ENCODE assay signal across 20 mouse cellular contexts in genomic region chr17:49890861-49891260, GRCm38 (mm10).
DNase-seq lines count a peak whose midpoint lies in the region; ATAC-seq and TF ChIP-seq lines count a peak whose summit lies in the region.
"Had no signal": no experiment of that assay in that cellular context is flagged by ENCODE, and none has a peak within 500 bp of the region (broad histone marks: within the 10 kb centered on the region; RNA-seq: fewer than 3 reads in every experiment).

No protein-coding gene starts in this region.

- H3K27me3 ChIP-seq in forebrain, postnatal 0 days (ENCODE audit: insufficient read depth, low read length): no peaks in the 10 kb centered on the region
- no peaks in the 10 kb centered on the region for H3K27me3 ChIP-seq in intestine, embryonic 15.5 days (replicated peaks)
- H3K27me3 ChIP-seq in kidney, embryonic 14.5 days (ENCODE audit: control insufficient read depth, insufficient read depth, low read length): no peaks in the 10 kb centered on the region
- H3K27me3 ChIP-seq: embryonic facial prominence, embryonic 13.5 days; kidney, embryonic 15.5 days had no signal

- TF ChIP-seq CTCF in forebrain, postnatal 0 days (IDR thresholded peaks at IDR 0.05; ENCODE audit: low read depth): peak; percentile 39

- H3K27ac ChIP-seq in forebrain, postnatal 0 days (ENCODE audit: low read depth, low read length): no peak overlapping the region
- H3K27ac ChIP-seq in intestine, embryonic 15.5 days: no peak overlapping the region
- H3K27ac ChIP-seq in kidney, embryonic 14.5 days (ENCODE audit: low read depth, low read length): no peak overlapping the region
- H3K27ac ChIP-seq: embryonic facial prominence, embryonic 13.5 days; kidney, embryonic 15.5 days; macrophage had no signal

- 75% methylated on average over 16 of the region's 16 CpGs for WGBS in forebrain, postnatal 0 days
- 83% methylated on average over 16 of the region's 16 CpGs for WGBS in intestine, embryonic 15.5 days
- WGBS in kidney, embryonic 14.5 days: 87% methylated on average over 16 of the region's 16 CpGs

- no peak overlapping the region for H3K4me3 ChIP-seq in forebrain, postnatal 0 days (ENCODE audit: low read depth, low read length)
- no peak overlapping the region for H3K4me3 ChIP-seq in intestine, embryonic 15.5 days (replicated peaks)
- H3K4me3 ChIP-seq in kidney, embryonic 14.5 days (ENCODE audit: low read length): no peak overlapping the region
- H3K4me3 ChIP-seq: embryonic facial prominence, embryonic 13.5 days; kidney, embryonic 15.5 days; limb, embryonic 10.5 days had no signal

- peak; percentile 57 for ATAC-seq in forebrain, postnatal 0 days
- no peak for ATAC-seq in intestine, embryonic 15.5 days
- no peak for ATAC-seq in kidney, embryonic 14.5 days (ENCODE audit: low FRiP score, low TSS enrichment)
- ATAC-seq: inflammation-experienced regulatory T-cells, adult 6 months had no signal

- no peaks in the 10 kb centered on the region for H3K9me3 ChIP-seq in forebrain, postnatal 0 days (ENCODE audit: low read length)
- no peaks in the 10 kb centered on the region for H3K9me3 ChIP-seq in intestine, embryonic 15.5 days
- H3K9me3 ChIP-seq in kidney, embryonic 14.5 days (ENCODE audit: control insufficient read depth, low read length): no peaks in the 10 kb centered on the region
- H3K9me3 ChIP-seq: embryonic facial prominence, embryonic 13.5 days; kidney, embryonic 15.5 days; limb, embryonic 10.5 days had no signal

- H3K4me2 ChIP-seq in forebrain, postnatal 0 days (ENCODE audit: low read depth): no peak overlapping the region
- H3K4me2 ChIP-seq in intestine, embryonic 15.5 days (replicated peaks): no peak overlapping the region
- no peak overlapping the region for H3K4me2 ChIP-seq in kidney, embryonic 14.5 days (replicated peaks; ENCODE audit: low read depth, low read length)
- H3K4me2 ChIP-seq: embryonic facial prominence, embryonic 13.5 days; kidney, embryonic 15.5 days; liver, embryonic 11.5 days; lung, embryonic 14.5 days had no signal

- intact Hi-C loops in left cerebral cortex, postnatal 14 days (cut with DNase I): no loop called here

- H3K9ac ChIP-seq in forebrain, postnatal 0 days: no peak overlapping the region
- no peak overlapping the region for H3K9ac ChIP-seq in intestine, embryonic 15.5 days
- H3K9ac ChIP-seq in kidney, embryonic 14.5 days (ENCODE audit: low read depth, low read length): no peak overlapping the region
- H3K9ac ChIP-seq: embryonic facial prominence, embryonic 13.5 days; kidney, embryonic 15.5 days; lung, embryonic 14.5 days had no signal

- peak; percentile 62 to 66 for DNase-seq in cerebellum, postnatal 10 days
- no peak for DNase-seq in cerebellum, adult 18-20 months
- DNase-seq in left cerebral cortex, postnatal 14 days (ENCODE audit: low spot score in 2 of 2): peak; percentile 29 to 77
- DNase-seq in left cerebral cortex, adult 11 months (ENCODE audit: low spot score): no peak
- DNase-seq in forebrain, postnatal 0 days: peak; percentile 61
- peak; percentile 45 to 49 for DNase-seq in layer of hippocampus, postnatal 36 days
- DNase-seq: cerebellum, adult 8-10 months; heart, adult 11 months; heart, postnatal 4 days; lung, embryonic 14.5 days; midbrain, embryonic 14.5 days; thymus, postnatal 25 days had no signal

- no peaks in the 10 kb centered on the region for H3K36me3 ChIP-seq in forebrain, postnatal 0 days (ENCODE audit: insufficient read depth)
- H3K36me3 ChIP-seq in intestine, embryonic 15.5 days: no peaks in the 10 kb centered on the region
- H3K36me3 ChIP-seq in kidney, embryonic 14.5 days (ENCODE audit: control insufficient read depth, insufficient read depth, low read length): no peaks in the 10 kb centered on the region
- H3K36me3 ChIP-seq: embryonic facial prominence, embryonic 13.5 days; kidney, embryonic 15.5 days; limb, embryonic 10.5 days had no signal

- no peaks in the 10 kb centered on the region for H3K4me1 ChIP-seq in forebrain, postnatal 0 days (ENCODE audit: insufficient read depth)
- H3K4me1 ChIP-seq in intestine, embryonic 15.5 days (replicated peaks): no peaks in the 10 kb centered on the region
- no peaks in the 10 kb centered on the region for H3K4me1 ChIP-seq in kidney, embryonic 14.5 days (ENCODE audit: control insufficient read depth, insufficient read depth, low read length)

Comparison
In these comparisons a context has a peak if more than half of its experiments do, and no peak if none do; other contexts are left out.
1. DNase-seq: peak in cerebellum, postnatal 10 days (2 of 2), left cerebral cortex, postnatal 14 days (2 of 2), forebrain, postnatal 0 days (single experiment) and layer of hippocampus, postnatal 36 days (2 of 2); none in cerebellum, adult 18-20 months (0 of 2) and left cerebral cortex, adult 11 months (single experiment).